Mouse (Mus musculus) ovary, postnatal 14 days (tissue): ENCODE data around the gene Wbp2.

Experiments
- DNase-seq: peaks from one replicate; pipeline ENCODE4 v3.0.0; 2022; ENCODE audit warnings: low spot score

The Wbp2 gene

GRCm38 (mm10) chr11:116062521-116062920 lies 24.3 kb downstream of the Wbp2 start:
- DNase-seq = no peak

DNA sequence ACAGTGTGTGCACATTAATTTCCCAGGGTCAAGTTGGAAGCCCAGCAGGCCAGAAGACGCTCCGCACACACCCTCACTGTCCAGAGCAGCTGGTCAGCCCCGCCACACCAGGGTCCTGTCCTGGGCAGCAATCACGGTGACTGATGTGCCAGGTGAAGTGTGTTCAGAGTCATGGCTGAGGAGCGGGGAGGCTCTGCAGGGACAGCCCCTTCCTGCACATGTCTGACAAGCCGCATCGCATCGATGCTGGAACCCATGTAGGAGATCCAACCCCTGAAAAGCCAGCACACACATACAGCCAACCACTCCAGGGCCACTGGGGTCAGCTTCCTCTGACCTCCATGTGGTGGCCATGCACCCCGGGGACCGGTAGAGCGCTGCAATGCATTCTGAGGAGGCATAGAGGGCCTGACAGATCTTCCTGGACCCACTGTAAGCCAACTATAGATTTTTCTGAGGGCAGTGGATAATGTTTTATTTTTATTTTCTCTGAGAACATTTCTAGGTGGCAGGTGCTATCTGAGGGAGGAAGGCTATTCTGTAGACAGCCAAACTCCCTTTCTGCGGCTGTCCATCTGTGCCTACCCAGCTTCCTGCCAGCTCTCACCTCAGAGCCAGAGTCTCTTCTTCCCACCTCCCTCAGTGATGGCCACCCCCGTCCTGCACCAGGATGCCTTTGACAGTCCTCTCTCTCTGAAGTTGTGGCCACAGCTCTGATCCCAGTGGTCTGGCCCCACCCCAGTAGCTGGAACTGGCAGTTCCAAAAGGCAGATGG lies 25.0 kb downstream of the Wbp2 start:
- no peak for DNase-seq

GRCm38 (mm10) chr11:116060596-116060995 lies 26.2 kb downstream of the Wbp2 start:
- no peak for DNase-seq

DNA sequence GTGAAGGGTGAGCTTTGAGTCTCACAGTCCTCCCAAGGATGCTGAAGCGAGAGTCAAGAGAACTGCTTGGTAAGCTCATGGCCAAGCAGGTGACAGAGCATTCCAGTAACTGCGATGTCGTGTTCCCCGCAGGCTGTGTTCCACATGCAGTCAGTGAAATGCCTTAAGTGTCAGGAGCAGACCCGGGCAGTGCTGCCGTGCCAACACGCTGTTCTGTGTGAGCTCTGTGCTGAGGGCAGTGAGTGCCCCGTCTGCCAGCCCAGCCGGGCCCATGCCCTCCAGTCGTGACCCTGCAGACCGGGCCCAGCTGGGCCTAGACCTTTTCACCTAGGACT lies 27.1 kb downstream of the Wbp2 start:
- no peak for DNase-seq

- DNase-seq = no peak
Observed at GRCm38 (mm10) chr11:116058868-116059690, 27.7 kb downstream of the Wbp2 start.

GRCm38 (mm10) chr11:116058022-116058614 lies 28.7 kb downstream of the Wbp2 start:
- no peak for DNase-seq

DNA sequence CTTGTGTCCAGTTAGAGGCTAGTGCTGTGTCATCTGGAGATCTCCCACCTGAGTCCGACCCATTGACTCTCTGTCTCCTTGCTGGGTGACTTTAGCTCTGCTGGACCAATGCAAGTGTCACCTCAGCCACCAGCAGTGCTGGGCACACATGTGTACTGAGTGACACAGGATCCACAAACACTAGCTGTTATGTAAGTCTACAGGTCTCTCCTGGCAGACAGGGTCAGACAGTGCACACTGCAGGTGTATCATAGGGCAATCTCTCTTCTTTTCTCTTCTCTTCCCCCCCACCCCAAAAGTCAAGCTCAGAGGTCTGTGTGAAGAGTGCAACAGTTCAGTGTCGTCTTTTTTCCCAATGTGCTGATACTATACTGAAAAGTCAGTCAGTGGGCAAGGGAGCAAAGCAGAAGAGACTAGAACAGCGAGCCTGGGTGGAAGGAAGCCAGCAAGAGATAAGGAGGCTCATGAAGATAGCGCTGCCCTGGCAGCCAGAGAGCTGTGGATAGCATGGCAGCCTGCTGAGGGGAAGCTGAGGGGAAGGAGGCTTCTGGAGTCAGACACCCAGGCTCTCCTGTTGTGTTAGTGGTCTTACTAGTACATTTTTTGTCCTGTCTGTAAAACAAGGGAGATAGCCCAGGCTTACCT lies 29.4 kb downstream of the Wbp2 start:
- no peak for DNase-seq

- DNase-seq = no peak
Observed at GRCm38 (mm10) chr11:116055873-116056272, 30.9 kb downstream of the Wbp2 start.

DNA sequence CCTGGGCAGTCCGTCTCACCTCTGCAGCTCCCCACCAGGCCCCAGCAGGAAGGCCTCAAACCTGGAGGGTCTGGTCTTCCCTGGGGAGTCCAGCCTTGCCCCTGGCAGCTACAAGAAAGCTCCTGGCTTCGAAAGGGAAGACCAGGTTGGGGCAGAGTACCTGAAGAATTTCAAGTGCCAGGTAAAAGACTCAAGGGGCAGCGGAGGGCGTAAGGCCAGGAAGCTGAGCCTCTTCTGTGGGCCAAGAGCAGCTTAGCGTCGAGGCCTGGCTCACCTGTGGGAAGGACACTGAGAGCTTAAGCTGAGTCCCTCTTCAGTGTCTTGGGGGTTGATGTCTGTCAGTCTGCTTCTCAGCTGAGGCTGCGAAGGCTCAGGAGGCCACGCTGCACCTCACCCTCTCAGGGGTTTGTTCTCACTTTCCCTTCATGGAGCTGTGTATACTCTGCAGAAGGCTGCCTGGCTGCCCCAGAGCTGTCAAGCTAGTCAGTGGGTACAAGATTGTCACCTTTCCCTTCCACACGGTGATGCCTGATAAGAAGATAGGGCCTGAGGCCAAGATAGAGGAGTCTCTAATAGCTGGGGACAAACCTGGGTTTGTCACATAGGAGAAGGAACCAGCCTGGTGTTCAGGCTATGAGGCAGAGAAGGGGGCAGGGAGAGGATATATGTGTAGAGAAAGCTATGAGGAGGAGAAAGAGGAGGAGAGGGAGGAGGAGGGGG lies 33.1 kb downstream of the Wbp2 start:
- no peak for DNase-seq

GRCm38 (mm10) chr11:116050196-116050595 lies 36.6 kb downstream of the Wbp2 start:
- no peak for DNase-seq

GRCm38 (mm10) chr11:116049610-116050009 lies 37.2 kb downstream of the Wbp2 start:
- DNase-seq = no peak

DNA sequence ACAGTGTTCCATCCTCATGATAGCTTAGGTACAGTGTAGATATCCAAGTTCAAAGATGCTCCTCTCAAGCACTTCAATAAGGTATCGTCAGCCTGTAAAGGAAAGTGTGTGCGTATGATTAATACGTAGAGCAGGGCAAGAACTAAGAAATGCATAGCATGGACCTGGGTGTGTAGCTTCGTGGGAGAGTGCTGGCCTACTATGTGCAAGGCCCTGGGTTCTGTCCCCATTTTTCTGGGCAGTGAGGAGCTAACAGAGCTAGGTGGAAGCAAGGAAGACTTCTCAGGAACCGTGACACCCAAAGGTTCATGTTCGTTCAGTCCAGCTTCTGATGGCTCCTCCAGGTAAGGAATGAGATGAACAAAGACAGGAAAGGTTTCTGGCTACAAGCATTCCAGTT lies 41.6 kb downstream of the Wbp2 start:
- DNase-seq = no peak

- no peak for DNase-seq
Observed at GRCm38 (mm10) chr11:116043286-116043685, 43.5 kb downstream of the Wbp2 start.

DNA sequence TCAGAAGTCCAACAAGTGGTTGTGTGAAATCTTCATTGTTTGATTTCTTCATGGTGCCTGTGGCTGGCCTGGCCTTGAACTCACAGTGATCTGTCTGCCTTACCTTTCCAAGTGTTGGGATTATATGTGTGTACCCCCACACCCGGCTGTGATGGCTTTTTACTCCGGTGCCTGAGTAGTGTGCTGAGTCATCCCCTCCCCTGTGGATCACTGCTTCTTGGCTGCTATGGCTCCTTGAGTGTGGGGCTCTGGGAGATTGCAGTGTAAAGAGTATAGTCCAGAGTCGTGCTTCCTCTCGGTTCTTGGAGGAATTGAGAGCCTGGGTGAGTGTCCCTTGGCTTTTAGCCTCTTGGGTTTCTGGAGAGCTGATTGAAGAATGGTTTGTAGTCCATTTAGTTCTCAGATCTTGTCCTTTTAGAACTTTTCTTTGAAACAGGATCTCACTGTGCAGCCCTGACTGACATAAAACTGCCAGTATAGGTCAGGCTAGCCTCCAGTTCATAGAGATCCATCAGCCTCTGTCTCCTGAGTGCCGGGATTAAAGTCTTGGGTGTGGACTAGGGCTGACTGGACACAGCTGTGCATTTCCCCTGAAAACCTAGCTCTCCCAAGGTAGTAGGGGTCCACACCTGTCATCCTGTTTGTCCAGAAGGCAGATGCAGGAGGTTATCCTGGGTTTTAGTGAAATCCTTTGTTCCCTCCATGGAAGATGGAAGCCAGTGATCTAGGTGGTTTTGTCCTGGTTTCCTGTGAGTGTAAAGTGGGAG lies 44.2 kb downstream of the Wbp2 start:
- no peak for DNase-seq

GRCm38 (mm10) chr11:116041833-116042232 lies 45.0 kb downstream of the Wbp2 start:
- DNase-seq = no peak

- DNase-seq = no peak
Observed at GRCm38 (mm10) chr11:116040593-116040992, 46.2 kb downstream of the Wbp2 start.

DNA sequence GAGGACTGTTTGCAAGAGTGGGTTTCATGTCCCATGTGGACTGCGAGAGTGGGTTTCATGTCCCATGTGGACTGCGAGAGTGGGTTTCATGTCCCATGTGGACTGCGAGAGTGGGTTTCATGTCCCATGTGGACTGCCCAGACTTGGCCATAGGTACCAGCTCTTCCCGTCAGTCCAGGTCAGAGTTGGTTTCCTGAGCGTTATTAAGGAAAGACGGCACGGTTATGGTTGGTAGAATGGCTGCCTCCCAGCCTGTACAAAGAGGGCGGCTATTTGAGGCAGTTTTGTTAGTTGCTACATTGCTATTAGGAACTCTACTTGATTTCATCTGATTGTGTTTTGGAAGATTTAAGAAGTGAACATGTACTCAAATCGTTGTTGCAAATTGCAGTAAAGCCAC lies 49.0 kb downstream of the Wbp2 start:
- no peak for DNase-seq

GRCm38 (mm10) chr11:116036671-116037070 lies 50.1 kb downstream of the Wbp2 start:
- DNase-seq = no peak

- DNase-seq = no peak
Observed at GRCm38 (mm10) chr11:116034584-116034983, 52.2 kb downstream of the Wbp2 start.

GRCm38 (mm10) chr11:116030898-116031845 lies 55.6 kb downstream of the Wbp2 start:
- no peak for DNase-seq
